Mouse (Mus musculus): ENCODE measurements around the gene Nlk.

GRCm38 (mm10) chr11:78724792-78725191 is 27.6 kb upstream of the Nlk start:
- TF ChIP-seq CTCF (IDR thresholded peaks at IDR 0.05; ENCODE audit: low read depth) (no peak), EP300 (IDR thresholded peaks at IDR 0.05; ENCODE audit: low read depth) (no peak)
